Mouse (Mus musculus) midbrain, embryonic 15.5 days (tissue): ENCODE results near the gene Fhl1. TPM values are rescaled to one million over a fixed set of nuclear protein-coding genes. Genes with fewer than 3 reads are reported as not detected.

Experiments
- ATAC-seq: fragments of 200-750 bp; cut with Nextera tagmentation; replicated peaks from 2 replicates; pipeline ENCODE4 v1.8.0; 2017; ENCODE audit warnings: moderate TSS enrichment
- H3K27ac ChIP-seq: fragments of 300-500 bp; sonication (generic); 2 replicates; pipeline ENCODE4 v1.5.1; 2015; ENCODE audit warnings: mild to moderate bottlenecking, inconsistent platforms
- H3K27me3 ChIP-seq: fragments of 300-500 bp; sonication (generic); replicated peaks from 2 replicates; pipeline ENCODE4 v1.6.1; 2015; ENCODE audit warnings: inconsistent platforms
- H3K36me3 ChIP-seq: fragments of 300-500 bp; sonication (generic); replicated peaks from 2 replicates; pipeline ENCODE4 v1.6.1; 2015; ENCODE audit warnings: inconsistent platforms
- H3K4me1 ChIP-seq: fragments of 300-500 bp; sonication (generic); 2 replicates; pipeline ENCODE4 v1.6.1; 2015; ENCODE audit warnings: inconsistent platforms
- H3K4me2 ChIP-seq: fragments of 300-500 bp; sonication (generic); 2 replicates; pipeline ENCODE4 v1.6.1; 2015; ENCODE audit warnings: inconsistent platforms, mild to moderate bottlenecking, moderate library complexity
- H3K4me3 ChIP-seq: fragments of 300-500 bp; sonication (generic); 2 replicates; pipeline ENCODE4 v1.5.1; 2015; ENCODE audit warnings: mild to moderate bottlenecking, inconsistent platforms
- H3K9ac ChIP-seq: fragments of 300-500 bp; sonication (generic); 2 replicates; pipeline ENCODE4 v1.6.1; 2015; ENCODE audit warnings: mild to moderate bottlenecking, inconsistent platforms
- H3K9me3 ChIP-seq: fragments of 300-500 bp; sonication (generic); 2 replicates; pipeline ENCODE4 v1.6.1; 2016; ENCODE audit warnings: inconsistent platforms
- WGBS: fragments of 180-500 bp; shearing (Covaris S2); methylation state at CpG from one replicate; pipeline ENCODE4 v1.1.7; 2015; ENCODE audit warnings: mixed read lengths; 5-methylcytosine and 5-hydroxymethylcytosine counted together
- polyA plus RNA-seq: library from polyadenylated mRNA; unstranded; fragments of >200 nt; fragmentation: Nextera tagmentation; extraction: Ambion mirVana; gene quantifications from 2 replicates; pipeline ENCODE4 v1.2.1, GENCODE M21; 2015

Gene Fhl1
- polyA plus RNA-seq, 1 experiment from 2014 or later: 177 TPM

DNA sequence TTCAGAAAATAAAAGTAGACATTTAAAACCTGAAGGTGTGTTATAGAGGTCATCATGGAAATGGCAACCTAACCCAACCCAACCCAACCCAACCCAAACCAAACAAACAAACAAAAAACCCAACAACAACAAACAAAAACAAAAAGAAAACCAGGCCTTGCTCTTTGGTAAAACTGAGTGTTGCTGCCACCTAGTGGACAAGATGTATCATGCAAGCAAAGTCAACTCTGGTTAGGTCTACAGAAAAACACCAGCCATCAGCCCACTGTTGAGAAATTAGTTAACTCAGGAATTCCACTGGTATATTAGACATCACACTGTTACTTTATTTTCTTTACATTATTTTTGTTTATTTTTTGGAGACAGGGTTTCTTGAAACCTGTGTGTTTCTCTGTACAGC, 107.8 kb downstream of the Fhl1 start:
- no peak overlapping the region for H3K27ac ChIP-seq
- no peaks in the 10 kb centered on the region for H3K27me3 ChIP-seq
- no peak overlapping the region for H3K4me3 ChIP-seq
- no peak overlapping the region for H3K4me2 ChIP-seq
- no peaks in the 10 kb centered on the region for H3K9me3 ChIP-seq
- no peaks in the 10 kb centered on the region for H3K4me1 ChIP-seq
- H3K36me3 ChIP-seq: no peaks in the 10 kb centered on the region
- no peak for ATAC-seq
- no peak overlapping the region for H3K9ac ChIP-seq

DNA sequence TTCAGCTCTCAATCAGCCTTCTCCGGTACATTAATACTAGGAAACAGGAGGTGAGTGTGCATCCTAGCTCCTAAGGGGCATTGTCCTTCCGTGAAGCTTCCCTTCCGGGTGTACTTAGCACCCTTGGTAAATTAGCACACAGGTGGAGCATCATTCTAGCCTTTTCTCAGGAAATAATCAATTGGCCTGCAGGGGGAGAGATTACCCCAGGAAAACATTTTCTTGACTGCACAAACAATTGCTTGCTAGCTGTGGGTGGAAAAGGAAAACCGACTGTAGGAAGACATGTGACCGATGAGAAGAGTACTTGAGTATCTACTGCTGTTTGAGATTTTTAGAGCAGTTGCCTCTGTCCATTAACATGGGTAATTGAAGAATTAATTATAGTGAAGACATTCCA, 109.7 kb downstream of the Fhl1 start:
- H3K4me1 ChIP-seq: no peaks in the 10 kb centered on the region
- 77% methylated on average over 5 of the region's 5 CpGs for WGBS
- H3K36me3 ChIP-seq: no peaks in the 10 kb centered on the region
- H3K9me3 ChIP-seq: no peaks in the 10 kb centered on the region
- H3K4me3 ChIP-seq: no peak overlapping the region
- no peak overlapping the region for H3K27ac ChIP-seq
- no peak overlapping the region for H3K9ac ChIP-seq
- H3K27me3 ChIP-seq: no peaks in the 10 kb centered on the region
- ATAC-seq: no peak
- no peak overlapping the region for H3K4me2 ChIP-seq

Other genes with a start within 250 kb of the Fhl1 start
- not detected in 2 replicates for gene Gm10477, start 207.0 kb upstream of the Fhl1 start, polyA plus RNA-seq
- gene Gm648, start 182.2 kb upstream of the Fhl1 start, polyA plus RNA-seq: 0.27 TPM in 1 of 2 replicates, not detected in the other
- 55.3 and 57.9 TPM in 2 replicates for gene Mmgt1, start 133.7 kb upstream of the Fhl1 start, polyA plus RNA-seq
- 68.0 and 73.9 TPM in 2 replicates for gene Slc9a6, start 122.0 kb upstream of the Fhl1 start, polyA plus RNA-seq
- 0.36 and 0.45 TPM in 2 replicates for gene Map7d3, start 90.5 kb downstream of the Fhl1 start, polyA plus RNA-seq
- not detected in 2 replicates for gene Adgrg4, start 138.4 kb downstream of the Fhl1 start, polyA plus RNA-seq